Mouse (Mus musculus) liver, embryonic 14.5 days (tissue): ENCODE results near the gene Cd3g. TPM values are rescaled to one million over a fixed set of nuclear protein-coding genes. Genes with fewer than 3 reads are reported as not detected.

Source experiments
- ATAC-seq: fragments of 200-750 bp; cut with Nextera tagmentation; 2 replicates; pipeline ENCODE4 v1.8.0; 2017; ENCODE audit warnings: moderate number of reproducible peaks, mild to moderate bottlenecking, moderate library complexity; ENCODE audit not compliant: insufficient read depth
- DNase-seq, 3 experiments: peaks; one replicate each; pipeline ENCODE4 v3.0.0-alpha.2; 2012 to 2013; ENCODE audit warnings: low read depth in 3 of 3, low spot score in 3 of 3
- H3K27ac ChIP-seq: fragments of 300-500 bp; sonication (generic); 2 replicates; pipeline ENCODE4 v1.5.1; 2014; ENCODE audit warnings: moderate library complexity, mild to moderate bottlenecking, control low read depth, inconsistent platforms
- H3K27me3 ChIP-seq: fragments of 300-500 bp; sonication (generic); 2 replicates; pipeline ENCODE4 v1.6.1; 2014; ENCODE audit warnings: mild to moderate bottlenecking, low read length, moderate library complexity; ENCODE audit not compliant: control insufficient read depth, insufficient read depth
- H3K36me3 ChIP-seq: fragments of 300-500 bp; sonication (generic); replicated peaks from 2 replicates; pipeline ENCODE4 v1.6.1; 2014; ENCODE audit warnings: low read depth; ENCODE audit not compliant: control insufficient read depth, insufficient read depth
- H3K4me1 ChIP-seq, 2 experiments: fragments of 200-500 bp in 1 of 2; fragments of 300-500 bp in 1 of 2; sonication (generic) in 1 of 2; replicated peaks; 2 replicates each; pipeline ENCODE4 v1.6.1; 2012 to 2014; ENCODE audit warnings: antibody characterized with exemption in 1 of 2, inconsistent platforms in 1 of 2, low read length in 1 of 2; ENCODE audit not compliant: control insufficient read depth in 2 of 2, insufficient read depth in 2 of 2
- H3K4me2 ChIP-seq: fragments of 300-500 bp; sonication (generic); 2 replicates; pipeline ENCODE4 v1.6.1; 2014; ENCODE audit warnings: low read depth, mild to moderate bottlenecking, control low read depth, moderate library complexity
- H3K4me3 ChIP-seq, 2 experiments: fragments of 200-500 bp in 1 of 2; fragments of 300-500 bp in 1 of 2; sonication (generic) in 1 of 2; 2 replicates each; pipeline ENCODE4 v1.5.1; 2012 to 2014; ENCODE audit warnings: low read depth in 2 of 2, low read length in 2 of 2, mild to moderate bottlenecking in 2 of 2, control low read depth in 1 of 2, inconsistent platforms in 1 of 2, moderate library complexity in 1 of 2; ENCODE audit not compliant: insufficient read depth in 1 of 2
- H3K9ac ChIP-seq: fragments of 300-500 bp; sonication (generic); replicated peaks from 2 replicates; pipeline ENCODE4 v1.6.1; 2014; ENCODE audit warnings: mild to moderate bottlenecking, control low read depth, moderate library complexity
- H3K9me3 ChIP-seq: fragments of 300-500 bp; sonication (generic); 2 replicates; pipeline ENCODE4 v1.6.1; 2016; ENCODE audit warnings: low read length, mixed read lengths; ENCODE audit not compliant: control insufficient read depth
- CTCF ChIP-seq: IDR thresholded peaks from 2 replicates; pipeline ENCODE4 v1.5.1; 2016; ENCODE audit warnings: antibody characterized with exemption, low read depth, control low read depth
- EP300 ChIP-seq: IDR thresholded peaks from 2 replicates; pipeline ENCODE4 v1.6.1; 2016; ENCODE audit warnings: antibody characterized with exemption, low read depth
- WGBS: fragments of 180-500 bp; shearing (Covaris S2); extraction: QIAGEN DNeasy Blood & Tissue Kit; methylation state at CpG from one replicate; pipeline ENCODE4 v1.1.7; 2014; ENCODE audit not compliant: insufficient replicate concordance; 5-methylcytosine and 5-hydroxymethylcytosine counted together
- polyA plus RNA-seq, 2 experiments: library from polyadenylated mRNA; depleted of rRNA in 1 of 2; stranded (reverse) in 1 of 2; unstranded in 1 of 2; fragments of >200 nt; fragmentation: Nextera tagmentation in 1 of 2; extraction: Ambion mirVana in 1 of 2; gene quantifications; 2 replicates each; pipeline versions ENCODE4 v1.2.1 to v1.2.3; 2012 to 2014

Gene Cd3g
- polyA plus RNA-seq, 2 experiments: 0.09 to 0.25 TPM

DNA sequence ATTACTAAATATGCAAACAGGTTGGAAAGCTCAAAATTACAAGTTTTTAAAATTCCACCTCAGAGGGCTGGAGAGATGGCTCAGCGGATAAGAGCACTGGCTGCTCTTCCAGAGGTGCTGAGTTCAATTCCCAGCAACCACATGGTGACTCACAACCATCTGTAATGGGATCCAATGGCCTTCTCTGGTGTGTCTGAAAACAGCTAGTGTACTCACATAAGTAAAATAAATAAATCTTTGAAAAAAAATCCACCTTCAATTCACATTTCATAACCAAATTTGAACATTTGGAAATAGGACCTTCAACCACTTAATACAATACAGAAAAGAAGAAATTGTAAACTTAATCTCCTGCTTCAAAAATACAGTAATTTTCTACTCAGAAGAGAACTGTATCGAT lies 60.6 kb downstream of the Cd3g start:
- peak overlapping the region; percentile 78 to 99 for H3K4me3 ChIP-seq
- no peak for TF ChIP-seq CTCF
- no peak for TF ChIP-seq EP300
- H3K27ac ChIP-seq: no peak overlapping the region
- peak overlapping the region; percentile 92 for H3K4me2 ChIP-seq
- no peak for ATAC-seq
- H3K4me1 ChIP-seq: peaks cover 3 to 4% of the 10 kb centered on the region in 2 experiments; a peak in 3 of 4 replicates
- H3K36me3 ChIP-seq: no peaks in the 10 kb centered on the region
- DNase-seq: no peak
- H3K9me3 ChIP-seq: no peaks in the 10 kb centered on the region
- 16% methylated on average over 2 of the region's 2 CpGs for WGBS
- peak overlapping the region; percentile 100 for H3K9ac ChIP-seq
- no peaks in the 10 kb centered on the region for H3K27me3 ChIP-seq

Other genes with a start within 250 kb of the Cd3g start
- gene Phldb1, start 245.2 kb downstream of the Cd3g start, polyA plus RNA-seq (2012; rRNA removed): 2.6 and 2.7 TPM in 2 replicates
- gene Phldb1, start 245.2 kb downstream of the Cd3g start, polyA plus RNA-seq (2014; fragmentation: Nextera tagmentation; extraction: Ambion mirVana): 1.6 and 2.3 TPM in 2 replicates
- gene Arcn1, start 212.6 kb downstream of the Cd3g start, polyA plus RNA-seq (2012; rRNA removed): 26.6 and 33.5 TPM in 2 replicates
- 84.1 and 88.5 TPM in 2 replicates for gene Arcn1, start 212.6 kb downstream of the Cd3g start, polyA plus RNA-seq (2014; fragmentation: Nextera tagmentation; extraction: Ambion mirVana)
- gene Ift46, start 212.5 kb downstream of the Cd3g start, polyA plus RNA-seq (2012; rRNA removed): 8.8 and 11.3 TPM in 2 replicates
- 16.0 and 17.3 TPM in 2 replicates for gene Ift46, start 212.5 kb downstream of the Cd3g start, polyA plus RNA-seq (2014; fragmentation: Nextera tagmentation; extraction: Ambion mirVana)
- 3.6 and 4.9 TPM in 2 replicates for gene Tmem25, start 181.1 kb downstream of the Cd3g start, polyA plus RNA-seq (2012; rRNA removed)
- gene Tmem25, start 181.1 kb downstream of the Cd3g start, polyA plus RNA-seq (2014; fragmentation: Nextera tagmentation; extraction: Ambion mirVana): 1.3 and 1.9 TPM in 2 replicates
- gene Ttc36, start 177.4 kb downstream of the Cd3g start, polyA plus RNA-seq (2012; rRNA removed): 40.4 and 43.5 TPM in 2 replicates
- 72.0 and 77.4 TPM in 2 replicates for gene Ttc36, start 177.4 kb downstream of the Cd3g start, polyA plus RNA-seq (2014; fragmentation: Nextera tagmentation; extraction: Ambion mirVana)
- 2.3 and 3.0 TPM in 2 replicates for gene Kmt2a, start 99.1 kb downstream of the Cd3g start, polyA plus RNA-seq (2012; rRNA removed)
- gene Kmt2a, start 99.1 kb downstream of the Cd3g start, polyA plus RNA-seq (2014; fragmentation: Nextera tagmentation; extraction: Ambion mirVana): 2.3 TPM in 2 replicates
- 261 and 418 TPM in 2 replicates for gene Atp5l, start 59.7 kb downstream of the Cd3g start, polyA plus RNA-seq (2012; rRNA removed)
- gene Atp5l, start 59.7 kb downstream of the Cd3g start, polyA plus RNA-seq (2014; fragmentation: Nextera tagmentation; extraction: Ambion mirVana): 577 and 630 TPM in 2 replicates
- 6.1 and 7.6 TPM in 2 replicates for gene Ube4a, start 14.8 kb downstream of the Cd3g start, polyA plus RNA-seq (2012; rRNA removed)
- gene Ube4a, start 14.8 kb downstream of the Cd3g start, polyA plus RNA-seq (2014; fragmentation: Nextera tagmentation; extraction: Ambion mirVana): 11.6 and 13.1 TPM in 2 replicates
- gene Cd3d, start 1.4 kb upstream of the Cd3g start, polyA plus RNA-seq (2012; rRNA removed): 0.02 TPM in 1 of 2 replicates, not detected in the other
- gene Cd3d, start 1.4 kb upstream of the Cd3g start, polyA plus RNA-seq (2014; fragmentation: Nextera tagmentation; extraction: Ambion mirVana): 0.32 TPM in 1 of 2 replicates, not detected in the other
- not detected in 2 replicates for gene Cd3e, start 29.2 kb upstream of the Cd3g start, polyA plus RNA-seq (2012; rRNA removed)
- gene Cd3e, start 29.2 kb upstream of the Cd3g start, polyA plus RNA-seq (2014; fragmentation: Nextera tagmentation; extraction: Ambion mirVana): not detected in 2 replicates
- 4.4 and 4.9 TPM in 2 replicates for gene Mpzl2, start 59.4 kb upstream of the Cd3g start, polyA plus RNA-seq (2012; rRNA removed)
- 3.1 and 4.7 TPM in 2 replicates for gene Mpzl2, start 59.4 kb upstream of the Cd3g start, polyA plus RNA-seq (2014; fragmentation: Nextera tagmentation; extraction: Ambion mirVana)
- gene Mpzl3, start 74.8 kb upstream of the Cd3g start, polyA plus RNA-seq (2012; rRNA removed): 0.33 and 0.44 TPM in 2 replicates
- 0.51 and 1.0 TPM in 2 replicates for gene Mpzl3, start 74.8 kb upstream of the Cd3g start, polyA plus RNA-seq (2014; fragmentation: Nextera tagmentation; extraction: Ambion mirVana)
- gene Jaml, start 98.8 kb upstream of the Cd3g start, polyA plus RNA-seq (2012; rRNA removed): 0.03 and 0.09 TPM in 2 replicates
- 0.21 and 0.25 TPM in 2 replicates for gene Jaml, start 98.8 kb upstream of the Cd3g start, polyA plus RNA-seq (2014; fragmentation: Nextera tagmentation; extraction: Ambion mirVana)
- 0.13 and 0.15 TPM in 2 replicates for gene Scn2b, start 137.4 kb upstream of the Cd3g start, polyA plus RNA-seq (2012; rRNA removed)
- gene Scn2b, start 137.4 kb upstream of the Cd3g start, polyA plus RNA-seq (2014; fragmentation: Nextera tagmentation; extraction: Ambion mirVana): 0.08 and 0.10 TPM in 2 replicates
- gene Scn4b, start 158.0 kb upstream of the Cd3g start, polyA plus RNA-seq (2012; rRNA removed): 0.03 and 0.06 TPM in 2 replicates
- gene Scn4b, start 158.0 kb upstream of the Cd3g start, polyA plus RNA-seq (2014; fragmentation: Nextera tagmentation; extraction: Ambion mirVana): 0.01 TPM in 1 of 2 replicates, not detected in the other
- 0.04 TPM in 1 of 2 replicates, not detected in the other for gene BC049352, start 201.6 kb upstream of the Cd3g start, polyA plus RNA-seq (2012; rRNA removed)
- gene BC049352, start 201.6 kb upstream of the Cd3g start, polyA plus RNA-seq (2014; fragmentation: Nextera tagmentation; extraction: Ambion mirVana): 0.11 TPM in 1 of 2 replicates, not detected in the other
- gene Tmprss4, start 223.7 kb upstream of the Cd3g start, polyA plus RNA-seq (2012; rRNA removed): 0.06 and 0.12 TPM in 2 replicates
- 0.05 TPM in 1 of 2 replicates, not detected in the other for gene Tmprss4, start 223.7 kb upstream of the Cd3g start, polyA plus RNA-seq (2014; fragmentation: Nextera tagmentation; extraction: Ambion mirVana)